Mouse (Mus musculus) cerebellum, adult 2 months (tissue): ENCODE data around the gene Ankrd2. TPM values are rescaled to one million over a fixed set of nuclear protein-coding genes. Genes with fewer than 3 reads are reported as not detected.
A peak's percentile ranks its signal among the peaks of the same experiment; 100 is the strongest.

Experiments
- DNase-seq, 2 experiments: peaks; one replicate each; pipeline ENCODE4 v3.0.0; 2021
- H3K27ac ChIP-seq: fragments of 200-500 bp; 2 replicates; pipeline ENCODE4 v1.5.1; 2012; ENCODE audit warnings: low read length, control low read depth, inconsistent platforms; ENCODE audit not compliant: insufficient read depth
- H3K27me3 ChIP-seq: fragments of 200-500 bp; 2 replicates; pipeline ENCODE4 v1.6.1; 2012; ENCODE audit warnings: inconsistent platforms, mild to moderate bottlenecking, low read length, moderate library complexity; ENCODE audit not compliant: control insufficient read depth, insufficient read depth
- H3K4me1 ChIP-seq: fragments of 200-500 bp; 2 replicates; pipeline ENCODE4 v1.6.1; 2011; ENCODE audit warnings: low read length; ENCODE audit not compliant: control insufficient read depth, insufficient read depth
- H3K4me3 ChIP-seq: fragments of 200-500 bp; replicated peaks from 2 replicates; pipeline ENCODE3; 2011; ENCODE audit warnings: mild to moderate bottlenecking, low read depth, low read length, control low read depth; ENCODE audit not compliant: insufficient read depth
- CTCF ChIP-seq: fragments of 200-500 bp; IDR thresholded peaks from 2 replicates; pipeline ENCODE4 v1.5.1; 2011; ENCODE audit warnings: low read depth, mild to moderate bottlenecking, control low read depth, low read length, moderate library complexity, borderline replicate concordance; ENCODE audit not compliant: insufficient read depth
- POLR2A ChIP-seq: fragments of 200-500 bp; IDR thresholded peaks from 2 replicates; pipeline ENCODE4 v1.6.1; 2011; ENCODE audit warnings: low read length, control low read depth, borderline replicate concordance; ENCODE audit not compliant: insufficient read depth
- WGBS: fragments of 180-500 bp; shearing (Covaris S2); methylation state at CpG from one replicate; pipeline ENCODE4 v1.1.7; 2018; 5-methylcytosine and 5-hydroxymethylcytosine counted together
- polyA plus RNA-seq: library from polyadenylated mRNA; depleted of rRNA; stranded (reverse); fragments of >200 nt; gene quantifications from 2 replicates; pipeline ENCODE4 v1.2.3, GENCODE M21; 2012

The Ankrd2 gene
- polyA plus RNA-seq, 1 experiment, result 0.54 TPM

GRCm38 (mm10) chr19:42068441-42069240, 32.8 kb downstream of the Ankrd2 start:
- Histone ChIP-seq H3K4me1 (peaks cover 3% of the 10 kb centered on the region; the same call in 1 of the 2 replicates), H3K4me3 (no peak overlapping the region), H3K27ac (no peak overlapping the region), H3K27me3 (no peaks in the 10 kb centered on the region)
- TF ChIP-seq POLR2A (no peak), CTCF (no peak)
- no peak for DNase-seq
- WGBS, result 83% methylated on average over 11 of the region's 11 CpGs

GRCm38 (mm10) chr19:42069241-42069525, 33.4 kb downstream of the Ankrd2 start:
- peak; percentile 38 to 45 for DNase-seq
- 19% methylated on average over 6 of the region's 6 CpGs for WGBS
- Histone ChIP-seq H3K27me3 (no peaks in the 10 kb centered on the region), H3K4me1 (peaks cover 3% of the 10 kb centered on the region; the same call in 1 of the 2 replicates), H3K27ac (no peak overlapping the region), H3K4me3 (no peak overlapping the region)
- no peak for TF ChIP-seq POLR2A
- TF ChIP-seq CTCF, result peak; percentile 70; the same call in 1 of the 2 replicates

GRCm38 (mm10) chr19:42071221-42071620, 35.4 kb downstream of the Ankrd2 start:
- no peak overlapping the region for H3K27ac ChIP-seq
- DNase-seq, result no peak
- no peaks in the 10 kb centered on the region for H3K27me3 ChIP-seq
- TF ChIP-seq POLR2A (no peak), CTCF (no peak; the same call in 1 of the 2 replicates)
- H3K4me3 ChIP-seq, result no peak overlapping the region
- 76% methylated on average over 7 of the region's 7 CpGs for WGBS
- H3K4me1 ChIP-seq, result peaks cover 3% of the 10 kb centered on the region; the same call in 1 of the 2 replicates

- WGBS, result 85% methylated on average over 15 of the region's 15 CpGs
- TF ChIP-seq POLR2A (no peak), CTCF (no peak)
Observed at GRCm38 (mm10) chr19:42071886-42072608, 36.2 kb downstream of the Ankrd2 start.

GRCm38 (mm10) chr19:42072802-42073201, 37.0 kb downstream of the Ankrd2 start:
- Histone ChIP-seq H3K27ac (no peak overlapping the region), H3K4me1 (peaks cover 3% of the 10 kb centered on the region; the same call in 1 of the 2 replicates), H3K4me3 (no peak overlapping the region), H3K27me3 (no peaks in the 10 kb centered on the region)
- 72% methylated on average over 7 of the region's 7 CpGs for WGBS
- TF ChIP-seq POLR2A (no peak), CTCF (peak; percentile 28; the same call in 1 of the 2 replicates)
- DNase-seq, result no peak

More at GRCm38 (mm10) chr19:42071886-42072608, 36.2 kb downstream of the Ankrd2 start:
- no peak overlapping the region for H3K27ac ChIP-seq
- H3K4me1 ChIP-seq, result peaks cover 3% of the 10 kb centered on the region; the same call in 1 of the 2 replicates
- no peaks in the 10 kb centered on the region for H3K27me3 ChIP-seq
- no peak overlapping the region for H3K4me3 ChIP-seq
- DNase-seq, result no peak

GRCm38 (mm10) chr19:42075051-42075450, 39.3 kb downstream of the Ankrd2 start:
- Histone ChIP-seq H3K4me1 (no peaks in the 10 kb centered on the region), H3K27me3 (no peaks in the 10 kb centered on the region), H3K4me3 (no peak overlapping the region), H3K27ac (no peak overlapping the region)
- no peak for DNase-seq
- WGBS, result 67% methylated on average over 2 of the region's 2 CpGs
- TF ChIP-seq CTCF (no peak), POLR2A (no peak)

DNA sequence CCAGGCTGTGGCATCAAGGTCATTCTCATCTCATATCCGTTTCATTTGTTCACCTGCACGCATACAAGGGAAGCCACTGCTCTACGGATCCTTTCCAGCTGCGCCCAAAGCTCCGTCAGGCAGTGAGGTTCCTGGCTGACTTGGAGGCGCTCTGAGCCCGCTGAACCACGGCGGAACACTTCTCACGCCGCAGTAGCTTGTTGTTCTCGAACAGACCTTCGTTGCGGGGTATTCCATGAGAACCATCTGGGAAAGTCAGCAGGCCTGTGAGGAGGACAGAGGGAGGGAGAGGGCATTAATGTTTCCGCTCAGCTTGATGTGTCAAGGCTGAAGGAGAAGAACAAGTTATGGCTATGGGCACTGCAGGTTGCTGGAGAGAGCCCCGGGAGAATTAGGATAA, 40.2 kb downstream of the Ankrd2 start:
- 73% methylated on average over 16 of the region's 16 CpGs for WGBS
- no peak for TF ChIP-seq POLR2A
- TF ChIP-seq CTCF, result no peak
- H3K27me3 ChIP-seq, result no peaks in the 10 kb centered on the region

More for the DNA sequence above, 40.2 kb downstream of the Ankrd2 start:
- Histone ChIP-seq H3K4me1 (no peaks in the 10 kb centered on the region), H3K27ac (no peak overlapping the region), H3K4me3 (no peak overlapping the region)
- no peak for DNase-seq
